Comparison of ENCODE assay signal across 27 mouse cellular contexts in genomic region chr14:30949986-30950385, GRCm38 (mm10). TPM values are rescaled to one million over a fixed set of nuclear protein-coding genes. Genes with fewer than 3 reads are reported as not detected.
DNase-seq lines count a peak whose midpoint lies in the region; ATAC-seq and TF ChIP-seq lines count a peak whose summit lies in the region.
"Had no signal": no experiment of that assay in that cellular context is flagged by ENCODE, and none has a peak within 500 bp of the region (broad histone marks: within the 10 kb centered on the region; RNA-seq: fewer than 3 reads in every experiment).

No protein-coding gene starts in this region.

- H3K36me3 ChIP-seq in liver, adult 2 months (ENCODE audit: control insufficient read depth, insufficient read depth, low read length) = no peaks in the 10 kb centered on the region
- H3K36me3 ChIP-seq in MEL (ENCODE audit: control insufficient read depth in 1 of 2, insufficient read depth in 2 of 2, low read length in 2 of 2) = 0 out of 4 replicates have a peak, but pooled peaks cover 0 to 2% of the 10 kb centered on the region in 2 experiments
- H3K36me3 ChIP-seq in liver, embryonic 16.5 days (ENCODE audit: control insufficient read depth, insufficient read depth) = no peaks in the 10 kb centered on the region
- peaks cover 9% of the 10 kb centered on the region; the same call in 1 of the 2 replicates for H3K36me3 ChIP-seq in hindbrain, embryonic 13.5 days
- H3K36me3 ChIP-seq: embryonic facial prominence, embryonic 15.5 days had no signal

- peak; percentile 29 for DNase-seq in cerebellum, adult 9-10 months
- DNase-seq in cerebellum, postnatal 36 days = no peak
- DNase-seq in liver, adult 2 months (ENCODE audit: extremely low read depth, low read depth, low spot score) = peak; percentile 95
- DNase-seq in liver = no peak
- DNase-seq in MEL (ENCODE audit: low read depth, low spot score) = no peak
- DNase-seq in embryo, embryonic 11 days = no peak
- DNase-seq: adrenal gland, postnatal 10 days; cerebellum, adult 11 months; cerebellum, postnatal 25 days; gastrocnemius, postnatal 10 days; heart, postnatal 10 days; heart, postnatal 4 days; kidney, adult 11 months had no signal

- peak overlapping the region; percentile 5; the same call in 1 of the 2 replicates for H3K9ac ChIP-seq in liver, adult 2 months (ENCODE audit: low read depth, low read length)
- no peak overlapping the region for H3K9ac ChIP-seq in MEL (ENCODE audit: control insufficient read depth, low read depth, low read length, poor library complexity, severe bottlenecking)
- no peak overlapping the region for H3K9ac ChIP-seq in liver, embryonic 16.5 days (ENCODE audit: low read depth, low read length)
- no peak overlapping the region for H3K9ac ChIP-seq in hindbrain, embryonic 13.5 days

- no peaks in the 10 kb centered on the region for H3K27me3 ChIP-seq in liver, adult 2 months (ENCODE audit: control insufficient read depth, insufficient read depth, low read length)
- H3K27me3 ChIP-seq in MEL (ENCODE audit: control insufficient read depth in 1 of 2, insufficient read depth in 2 of 2, low read length in 2 of 2) = no peaks in the 10 kb centered on the region
- no peaks in the 10 kb centered on the region for H3K27me3 ChIP-seq in liver, embryonic 16.5 days (ENCODE audit: control insufficient read depth, insufficient read depth, low read depth, low read length)
- H3K27me3 ChIP-seq in hindbrain, embryonic 13.5 days = peaks cover 12% of the 10 kb centered on the region
- H3K27me3 ChIP-seq: embryonic facial prominence, embryonic 15.5 days; forebrain, embryonic 15.5 days; hindbrain, embryonic 12.5 days had no signal

- no peaks in the 10 kb centered on the region for H3K9me3 ChIP-seq in MEL (replicated peaks; ENCODE audit: insufficient read depth, low read length)
- H3K9me3 ChIP-seq in liver, embryonic 16.5 days (replicated peaks; ENCODE audit: control insufficient read depth, low read length) = no peaks in the 10 kb centered on the region
- H3K9me3 ChIP-seq in hindbrain, embryonic 13.5 days = no peaks in the 10 kb centered on the region
- H3K9me3 ChIP-seq: embryonic facial prominence, embryonic 15.5 days; forebrain, embryonic 10.5 days; forebrain, embryonic 15.5 days; G1E; hindbrain, embryonic 12.5 days had no signal

- no peak for TF ChIP-seq CTCF in liver, adult 2 months (IDR thresholded peaks at IDR 0.05; ENCODE audit: low read depth, low read length)
- TF ChIP-seq CTCF in MEL (IDR thresholded peaks at IDR 0.05 in 2 of 3, conservative IDR thresholded peaks at IDR 0.05 in 1 of 3; ENCODE audit: control insufficient read depth in 1 of 3, insufficient read depth in 1 of 3, low read depth in 2 of 3, low read length in 3 of 3, poor library complexity in 1 of 3, severe bottlenecking in 1 of 3) = no peak

- H3K4me3 ChIP-seq in liver, adult 2 months (ENCODE audit: insufficient read depth, low read depth, low read length) = no peak overlapping the region
- H3K4me3 ChIP-seq in MEL (ENCODE audit: control insufficient read depth in 1 of 2, insufficient read depth in 1 of 2, low read depth in 2 of 2, low read length in 2 of 2) = no peak overlapping the region
- H3K4me3 ChIP-seq in liver, embryonic 16.5 days (ENCODE audit: low read depth, low read length) = no peak overlapping the region
- no peak overlapping the region for H3K4me3 ChIP-seq in hindbrain, embryonic 13.5 days

- no peak for TF ChIP-seq RAD21 in MEL (IDR thresholded peaks at IDR 0.05; ENCODE audit: low read depth, low read length)

- ATAC-seq in liver, embryonic 16.5 days (ENCODE audit: low read depth) = no peak
- no peak for ATAC-seq in hindbrain, embryonic 13.5 days (ENCODE audit: low FRiP score)
- ATAC-seq: hindbrain, postnatal 0 days had no signal

- H3K4me1 ChIP-seq in liver, adult 2 months (ENCODE audit: control insufficient read depth, insufficient read depth, low read length) = peaks cover 22% of the 10 kb centered on the region
- peaks cover 0 to 3% of the 10 kb centered on the region in 2 experiments; a peak in 3 of 4 replicates for H3K4me1 ChIP-seq in MEL (ENCODE audit: control insufficient read depth in 1 of 2, insufficient read depth in 2 of 2, low read length in 2 of 2)
- peaks cover 12% of the 10 kb centered on the region for H3K4me1 ChIP-seq in liver, embryonic 16.5 days (ENCODE audit: control insufficient read depth, low read depth, low read length)
- H3K4me1 ChIP-seq in hindbrain, embryonic 13.5 days (replicated peaks) = peaks cover 12% of the 10 kb centered on the region

- 42% methylated on average over 10 of the region's 10 CpGs for WGBS in liver, adult 2 months
- 81% methylated on average over 10 of the region's 10 CpGs for WGBS in liver, embryonic 16.5 days (ENCODE audit: insufficient replicate concordance)
- WGBS in hindbrain, embryonic 13.5 days = 96% methylated on average over 10 of the region's 10 CpGs

- no peak for TF ChIP-seq EP300 in MEL (IDR thresholded peaks at IDR 0.05; ENCODE audit: low read depth in 1 of 2, low read length in 2 of 2)

- peak overlapping the region; percentile 85 for H3K27ac ChIP-seq in liver, adult 2 months (replicated peaks; ENCODE audit: insufficient read depth, low read depth, low read length)
- no peak overlapping the region for H3K27ac ChIP-seq in MEL (ENCODE audit: control insufficient read depth, low read depth, low read length)
- peak overlapping the region; percentile 15; the same call in 1 of the 2 replicates for H3K27ac ChIP-seq in liver, embryonic 16.5 days (ENCODE audit: low read length)
- no peak overlapping the region for H3K27ac ChIP-seq in hindbrain, embryonic 13.5 days

- H3K4me2 ChIP-seq in liver, embryonic 16.5 days (ENCODE audit: low read depth, low read length) = no peak overlapping the region
- no peak overlapping the region for H3K4me2 ChIP-seq in hindbrain, embryonic 13.5 days

- no peaks in the 10 kb centered on the region; the same call in 1 of the 2 replicates for H3K79me2 ChIP-seq in liver, adult 2 months (ENCODE audit: control insufficient read depth, insufficient read depth, low read length)
- no peaks in the 10 kb centered on the region; the same call in 1 of the 2 replicates for H3K79me2 ChIP-seq in MEL (ENCODE audit: control insufficient read depth, insufficient read depth, low read length, poor library complexity)

- TF ChIP-seq POLR2A in liver, adult 2 months (IDR thresholded peaks at IDR 0.05; ENCODE audit: extremely low read depth, insufficient read depth, low read length) = no peak
- no peak for TF ChIP-seq POLR2A in MEL (IDR thresholded peaks at IDR 0.05; ENCODE audit: control insufficient read depth in 1 of 2, insufficient read depth in 1 of 2, low read depth in 1 of 2, low read length in 2 of 2, poor library complexity in 1 of 2)

TF ChIP-seq in MEL, 35 proteins besides CTCF, POLR2A, EP300 and RAD21:
- TF ChIP-seq E2F4 (IDR thresholded peaks at IDR 0.05; ENCODE audit: borderline replicate concordance, low read depth, low read length) (no peak), ZNF384 (IDR thresholded peaks at IDR 0.05; ENCODE audit: low read depth, low read length) (peak; percentile 42; the same call in 1 of the 2 replicates)

RNA-seq across cellular contexts. Expression of gene Nek4, which starts 1.2 kb away (rescaled TPM):
- 6.7 and 7.5 TPM in 2 replicates for total RNA-seq in liver, adult 2 months (2014; rRNA removed)
- polyA plus RNA-seq in liver, adult 2 months (2012; rRNA removed) = 2.9 and 3.1 TPM in 2 replicates
- 16.6 and 18.4 TPM in 2 replicates for total RNA-seq in MEL (2012; rRNA removed)
- polyA plus RNA-seq in MEL (2012; ENCODE audit: insufficient read depth in 1 of 2, insufficient read length in 2 of 2, low read depth in 1 of 2, low replicate concordance in 2 of 2, missing spikeins in 1 of 2) = 10 to 100 TPM in 1 of 2 experiments, not detected in 1; 19.3 TPM
- 3.6 TPM in 2 replicates for polyA plus RNA-seq in liver, embryonic 16.5 days (2015; fragmentation: Nextera tagmentation; extraction: Ambion mirVana)
- 16.9 and 19.2 TPM in 2 replicates for polyA plus RNA-seq in hindbrain, embryonic 13.5 days (2015; fragmentation: Nextera tagmentation; extraction: Ambion mirVana)

RNA-seq across cellular contexts. Expression of gene Itih1, which starts 6.9 kb away (rescaled TPM):
- total RNA-seq in liver, adult 2 months (2014; rRNA removed) = 544 and 683 TPM in 2 replicates
- 457 and 504 TPM in 2 replicates for polyA plus RNA-seq in liver, adult 2 months (2012; rRNA removed)
- not detected in 2 replicates for total RNA-seq in MEL (2012; rRNA removed)
- under 1 TPM in 1 of 2 experiments, not detected in 1; 0.03 TPM for polyA plus RNA-seq in MEL (2012; ENCODE audit: insufficient read depth in 1 of 2, insufficient read length in 2 of 2, low read depth in 1 of 2, low replicate concordance in 2 of 2, missing spikeins in 1 of 2)
- 82.0 and 101 TPM in 2 replicates for polyA plus RNA-seq in liver, embryonic 16.5 days (2015; fragmentation: Nextera tagmentation; extraction: Ambion mirVana)
- polyA plus RNA-seq in hindbrain, embryonic 13.5 days (2015; fragmentation: Nextera tagmentation; extraction: Ambion mirVana) = not detected in 2 replicates
- total RNA-seq: G1E; heart, adult 8-10 months; heart, postnatal 10 days; heart, postnatal 4 days; hindbrain, postnatal 0 days had no signal
- polyA plus RNA-seq: embryonic facial prominence, embryonic 11.5 days; embryonic facial prominence, embryonic 15.5 days; erythroblast, embryonic 14.5 days; forebrain, embryonic 10.5 days; forebrain, embryonic 15.5 days; frontal cortex, adult 2 months; G1E; heart, embryonic 14.5 days; hindbrain, embryonic 12.5 days; hindbrain, postnatal 0 days; intestine, embryonic 14.5 days had no signal

RNA-seq across cellular contexts. Expression of gene Itih3, which starts 26.4 kb away (rescaled TPM):
- total RNA-seq in liver, adult 2 months (2014; rRNA removed) = 603 and 791 TPM in 2 replicates
- 335 and 492 TPM in 2 replicates for polyA plus RNA-seq in liver, adult 2 months (2012; rRNA removed)
- total RNA-seq in MEL (2012; rRNA removed) = not detected in 2 replicates
- polyA plus RNA-seq in MEL (2012; ENCODE audit: insufficient read depth in 1 of 2, insufficient read length in 2 of 2, low read depth in 1 of 2, low replicate concordance in 2 of 2, missing spikeins in 1 of 2) = not detected
- polyA plus RNA-seq in liver, embryonic 16.5 days (2015; fragmentation: Nextera tagmentation; extraction: Ambion mirVana) = 687 and 781 TPM in 2 replicates
- 1.0 and 1.3 TPM in 2 replicates for polyA plus RNA-seq in hindbrain, embryonic 13.5 days (2015; fragmentation: Nextera tagmentation; extraction: Ambion mirVana)
- total RNA-seq: G1E had no signal
- polyA plus RNA-seq: G1E had no signal

RNA-seq across cellular contexts. Expression of gene Glt8d1, which starts 51.2 kb away (rescaled TPM):
- total RNA-seq in liver, adult 2 months (2014; rRNA removed) = 8.8 and 10.2 TPM in 2 replicates
- 3.1 and 5.4 TPM in 2 replicates for polyA plus RNA-seq in liver, adult 2 months (2012; rRNA removed)
- 14.7 and 15.6 TPM in 2 replicates for total RNA-seq in MEL (2012; rRNA removed)
- polyA plus RNA-seq in MEL (2012; ENCODE audit: insufficient read depth in 1 of 2, insufficient read length in 2 of 2, low read depth in 1 of 2, low replicate concordance in 2 of 2, missing spikeins in 1 of 2) = 10 to 100 TPM in 1 of 2 experiments, not detected in 1; 19.2 TPM
- 14.6 and 16.0 TPM in 2 replicates for polyA plus RNA-seq in liver, embryonic 16.5 days (2015; fragmentation: Nextera tagmentation; extraction: Ambion mirVana)
- polyA plus RNA-seq in hindbrain, embryonic 13.5 days (2015; fragmentation: Nextera tagmentation; extraction: Ambion mirVana) = 62.8 and 66.7 TPM in 2 replicates

RNA-seq across cellular contexts. Expression of gene Spcs1, which starts 51.5 kb away (rescaled TPM):
- 158 and 183 TPM in 2 replicates for total RNA-seq in liver, adult 2 months (2014; rRNA removed)
- polyA plus RNA-seq in liver, adult 2 months (2012; rRNA removed) = 101 and 128 TPM in 2 replicates
- 165 and 208 TPM in 2 replicates for total RNA-seq in MEL (2012; rRNA removed)
- 100 to 1,000 TPM; 188 to 419 TPM for polyA plus RNA-seq in MEL (2012; ENCODE audit: insufficient read depth in 1 of 2, insufficient read length in 2 of 2, low read depth in 1 of 2, low replicate concordance in 2 of 2, missing spikeins in 1 of 2)
- polyA plus RNA-seq in liver, embryonic 16.5 days (2015; fragmentation: Nextera tagmentation; extraction: Ambion mirVana) = 259 and 284 TPM in 2 replicates
- 322 and 337 TPM in 2 replicates for polyA plus RNA-seq in hindbrain, embryonic 13.5 days (2015; fragmentation: Nextera tagmentation; extraction: Ambion mirVana)

Comparison
In these comparisons a context has a peak if more than half of its experiments do, and no peak if none do; other contexts are left out.
1. DNase-seq: peak in cerebellum, adult 9-10 months (single experiment) and liver, adult 2 months (single experiment); none in cerebellum, postnatal 36 days (0 of 2), liver (single experiment), MEL (single experiment) and embryo, embryonic 11 days (single experiment).
2. H3K27ac ChIP-seq: peak in liver, adult 2 months (single experiment) and liver, embryonic 16.5 days (single experiment); none in MEL (single experiment) and hindbrain, embryonic 13.5 days (single experiment).
3. RNA of gene Itih1, which starts 6.9 kb away (polyA plus RNA-seq): 457 to 504 TPM in liver, adult 2 months and 82.0 to 101 TPM in liver, embryonic 16.5 days; 0.03 TPM in MEL and not detected in hindbrain, embryonic 13.5 days; every median in the first group is over 10 times any median in the second.
4. RNA of gene Itih3, which starts 26.4 kb away (polyA plus RNA-seq): 687 to 781 TPM in liver, embryonic 16.5 days and 335 to 492 TPM in liver, adult 2 months; 1.0 to 1.3 TPM in hindbrain, embryonic 13.5 days and not detected in MEL; every median in the first group is over 100 times any median in the second.